Comparison of ENCODE assay signal across 25 mouse cellular contexts in the genomic region with DNA sequence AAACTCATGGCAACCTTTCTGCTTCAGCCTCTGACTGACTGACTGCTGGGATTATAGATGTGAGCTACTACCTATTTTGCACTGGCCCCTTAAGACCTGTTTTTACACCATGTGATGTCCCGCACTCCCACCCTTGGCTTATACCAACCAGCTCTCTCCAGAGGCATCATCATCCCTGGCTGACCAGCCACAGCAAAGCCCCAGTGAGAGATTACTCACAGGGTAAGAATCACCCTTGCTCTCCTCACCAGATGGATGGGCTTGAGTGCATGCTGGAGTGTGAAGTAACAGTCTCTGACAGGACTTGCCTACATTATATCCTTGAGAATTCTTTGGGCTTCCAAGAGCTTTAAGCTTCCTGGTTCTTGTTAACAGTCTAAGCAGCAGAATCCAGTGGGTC.
"Had no signal": no experiment of that assay in that cellular context is flagged by ENCODE, and none has a peak within 500 bp of the region (broad histone marks: within the 10 kb centered on the region; RNA-seq: fewer than 3 reads in every experiment).

No protein-coding gene starts in this region.

- H3K27ac ChIP-seq: embryonic facial prominence, embryonic 10.5 days; embryonic facial prominence, embryonic 12.5 days; embryonic facial prominence, embryonic 13.5 days; embryonic facial prominence, embryonic 15.5 days; forebrain, embryonic 10.5 days; forebrain, embryonic 12.5 days; forebrain, embryonic 13.5 days; forebrain, embryonic 15.5 days; gastrocnemius, adult 2 months; heart, adult 2 months had no signal

- DNase-seq: cerebellum, adult 9-11 months; cerebellum, postnatal 10 days; cerebellum, postnatal 14 days; cerebellum, postnatal 25 days; embryo, embryonic 11 days; forebrain, postnatal 0 days; gastrocnemius, adult 2 months; gastrocnemius, postnatal 10 days; gastrocnemius, postnatal 14 days; gastrocnemius, postnatal 25 days; gastrocnemius, postnatal 36 days; heart, adult 11 months; heart, adult 18-20 months; heart, adult 2 months had no signal

- H3K9me3 ChIP-seq: embryonic facial prominence, embryonic 10.5 days; embryonic facial prominence, embryonic 12.5 days; embryonic facial prominence, embryonic 13.5 days; embryonic facial prominence, embryonic 15.5 days; forebrain, embryonic 10.5 days; forebrain, embryonic 12.5 days; forebrain, embryonic 13.5 days; forebrain, embryonic 15.5 days had no signal

- ATAC-seq: forebrain, embryonic 13.5 days; forebrain, embryonic 14.5 days; forebrain, embryonic 15.5 days; forebrain, embryonic 16.5 days; forebrain, postnatal 0 days had no signal

- H3K4me2 ChIP-seq: embryonic facial prominence, embryonic 12.5 days; embryonic facial prominence, embryonic 13.5 days; embryonic facial prominence, embryonic 15.5 days; forebrain, embryonic 12.5 days; forebrain, embryonic 13.5 days; forebrain, embryonic 15.5 days had no signal

- H3K27me3 ChIP-seq: embryonic facial prominence, embryonic 15.5 days had no signal

- H3K9ac ChIP-seq: embryonic facial prominence, embryonic 12.5 days; embryonic facial prominence, embryonic 13.5 days; embryonic facial prominence, embryonic 15.5 days; forebrain, embryonic 12.5 days; forebrain, embryonic 13.5 days; forebrain, embryonic 15.5 days; forebrain, postnatal 0 days had no signal

- H3K4me3 ChIP-seq: embryonic facial prominence, embryonic 10.5 days; embryonic facial prominence, embryonic 12.5 days; embryonic facial prominence, embryonic 13.5 days; embryonic facial prominence, embryonic 15.5 days; erythroblast, embryonic 14.5 days; forebrain, embryonic 10.5 days; forebrain, embryonic 12.5 days; forebrain, embryonic 13.5 days; forebrain, embryonic 15.5 days; gastrocnemius, adult 2 months; heart, adult 2 months had no signal
